Mouse (Mus musculus): ENCODE measurements at regions not wholly inside any gene's neighbourhood (a gene's known extent, or its start where the extent isn't known, plus 50 kb on each side); places are given as distances from the start of the nearest gene placed in this dataset.
"Not testable (repeated sequence)": the region's sequence is repeated elsewhere in the genome, so short reads cannot be mapped to it uniquely, and the experiment has no call there.

DNA sequence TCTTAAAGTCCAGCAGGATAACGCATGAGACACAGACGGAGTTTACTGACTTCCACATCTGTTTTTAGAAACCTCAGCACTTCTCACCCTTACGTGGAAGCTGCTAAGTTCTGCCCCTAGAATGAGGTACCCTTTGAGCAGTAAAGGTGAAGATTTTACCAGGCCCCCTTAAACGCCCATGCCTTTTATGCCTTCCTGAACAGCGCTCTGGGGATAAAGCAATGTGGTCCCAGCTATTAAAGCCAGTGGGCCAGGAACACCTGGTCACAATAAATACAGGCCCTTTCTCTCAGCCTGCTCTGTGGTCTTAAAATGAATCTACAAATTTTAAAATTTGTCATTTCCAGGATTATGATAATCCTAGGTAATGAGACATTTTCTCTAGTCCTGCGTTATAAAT, 57.9 kb downstream of the Llph start:
- no peak for DNase-seq

DNA sequence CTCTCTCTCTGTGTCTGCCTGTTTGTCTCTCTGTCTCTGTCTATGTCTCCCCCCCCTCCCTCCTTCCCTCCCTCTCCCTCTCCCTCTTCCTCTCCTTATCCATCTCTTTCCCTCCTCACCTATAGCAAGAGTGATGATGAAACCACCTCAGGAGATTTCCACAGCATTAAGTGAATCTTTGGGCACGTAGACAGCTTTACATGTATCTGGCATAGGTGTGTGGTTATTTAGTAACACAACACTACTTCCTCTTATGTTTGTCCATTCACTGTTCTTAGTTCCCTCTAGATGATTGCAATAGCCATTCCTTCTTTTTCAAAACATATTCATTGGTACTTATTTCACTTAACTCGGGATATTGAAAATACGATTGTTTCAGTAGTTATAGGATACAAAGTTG, 65.0 kb downstream of the Llph start:
- DNase-seq: no peak

DNA sequence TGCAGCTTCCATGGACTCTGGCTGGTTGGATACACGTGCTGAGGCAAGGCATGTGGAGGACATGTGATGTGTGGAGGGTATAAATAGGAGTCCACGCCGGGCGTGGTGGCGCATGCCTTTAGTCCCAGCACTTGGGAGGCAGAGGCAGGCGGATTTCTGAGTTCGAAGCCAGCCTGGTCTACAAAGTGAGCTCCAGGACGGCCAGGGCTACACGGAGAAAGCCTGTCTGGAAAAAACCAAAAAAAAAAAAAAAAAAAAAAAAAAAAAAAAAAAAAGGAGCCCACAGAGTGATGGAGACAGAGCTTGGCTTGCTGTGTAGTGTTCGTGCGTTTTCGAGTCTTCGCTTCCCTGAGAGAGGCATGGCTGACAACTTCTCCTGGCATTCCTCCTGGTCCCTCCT, 66.5 kb downstream of the Llph start:
- not testable (repeated sequence) for DNase-seq

DNA sequence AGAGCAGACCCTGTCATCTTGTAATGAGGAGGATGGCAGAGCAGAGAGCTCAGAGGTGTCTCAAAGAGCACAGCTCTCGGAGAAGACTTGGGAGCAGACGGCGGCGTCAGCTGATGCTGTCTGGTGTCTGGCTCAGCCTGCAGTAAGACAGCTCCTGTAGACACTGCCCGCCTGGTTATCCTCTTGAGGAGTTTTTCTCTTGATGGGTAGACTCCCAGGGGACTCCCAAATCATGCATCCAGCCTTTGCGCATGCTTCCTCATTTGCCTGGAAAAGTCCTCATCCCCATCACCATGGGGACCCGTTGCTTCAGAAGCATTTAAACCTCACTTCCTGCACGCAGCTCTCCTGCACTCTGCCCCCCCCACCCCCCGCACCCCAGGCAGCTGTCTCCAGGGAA, 67.6 kb downstream of the Llph start:
- no peak for DNase-seq

DNA sequence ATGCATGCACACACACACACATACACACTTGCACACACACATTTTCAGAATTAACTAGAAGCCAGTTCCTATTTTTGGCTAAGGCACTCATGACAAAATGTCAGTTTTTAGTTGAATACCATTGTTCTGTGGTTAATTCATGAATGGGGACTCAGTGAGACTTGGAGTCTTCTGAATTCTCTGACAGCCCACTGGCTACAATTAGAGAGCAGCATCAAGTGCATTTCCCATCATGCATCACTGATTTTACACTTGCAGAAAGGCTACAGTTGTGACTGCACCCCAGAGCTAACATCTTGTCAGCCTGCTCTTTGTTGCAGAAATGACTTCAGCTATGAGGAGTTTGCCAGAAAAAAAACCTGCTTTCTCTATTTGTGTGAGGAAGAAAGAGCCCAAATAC, 70.4 kb downstream of the Llph start:
- DNase-seq: no peak

DNA sequence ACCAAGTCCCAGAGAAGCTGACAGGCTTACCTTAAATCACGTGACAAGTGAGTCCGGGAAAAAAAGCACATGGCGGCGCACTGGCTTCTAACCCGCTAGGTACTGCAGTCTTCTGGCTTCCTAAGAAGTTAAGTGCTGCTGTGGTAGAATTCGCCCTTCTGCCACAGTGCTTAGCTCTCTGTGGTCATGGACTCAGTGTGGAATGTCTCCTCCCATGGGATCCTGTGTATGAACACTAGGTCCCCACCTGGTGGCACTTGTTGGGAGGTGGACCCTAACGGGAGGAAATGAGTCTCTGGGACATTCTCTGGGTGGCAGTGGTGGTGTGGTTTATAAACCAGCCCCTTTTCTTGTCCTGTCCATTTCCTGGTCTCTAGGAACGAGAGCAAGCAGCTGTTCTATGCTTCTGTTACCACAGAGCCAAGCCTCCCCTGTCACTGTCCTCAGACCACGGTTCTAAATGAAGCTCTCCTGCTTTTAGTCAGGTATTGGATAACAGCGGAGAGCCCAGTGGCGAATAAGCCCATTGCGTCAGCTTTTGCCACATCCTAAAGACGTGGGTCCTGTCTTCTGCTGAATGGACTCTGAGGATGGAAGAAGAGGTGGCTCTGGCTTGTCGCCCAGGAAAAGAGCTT, 71.5 kb downstream of the Llph start:
- DNase-seq: no peak

DNA sequence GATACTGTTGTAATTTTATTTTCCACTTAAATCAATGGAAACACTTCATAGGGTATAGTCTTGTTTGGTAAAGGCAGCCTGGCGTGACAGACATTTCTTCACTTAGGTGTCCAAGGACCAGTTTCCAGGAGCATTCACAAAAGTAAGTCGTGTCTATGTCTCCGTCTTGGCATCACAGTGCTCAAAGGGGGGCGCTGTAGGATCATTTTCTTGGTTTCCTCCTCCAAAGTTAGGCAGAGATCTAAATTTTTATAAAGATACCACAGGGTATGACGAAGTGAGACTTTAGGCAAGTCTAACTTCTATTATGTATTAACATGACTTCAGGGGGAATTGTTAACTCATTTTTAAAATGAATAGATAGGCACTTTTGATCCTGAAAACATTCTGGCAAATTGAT, 79.1 kb downstream of the Llph start:
- DNase-seq: peak in 1 of 2 experiments; percentile 5

DNA sequence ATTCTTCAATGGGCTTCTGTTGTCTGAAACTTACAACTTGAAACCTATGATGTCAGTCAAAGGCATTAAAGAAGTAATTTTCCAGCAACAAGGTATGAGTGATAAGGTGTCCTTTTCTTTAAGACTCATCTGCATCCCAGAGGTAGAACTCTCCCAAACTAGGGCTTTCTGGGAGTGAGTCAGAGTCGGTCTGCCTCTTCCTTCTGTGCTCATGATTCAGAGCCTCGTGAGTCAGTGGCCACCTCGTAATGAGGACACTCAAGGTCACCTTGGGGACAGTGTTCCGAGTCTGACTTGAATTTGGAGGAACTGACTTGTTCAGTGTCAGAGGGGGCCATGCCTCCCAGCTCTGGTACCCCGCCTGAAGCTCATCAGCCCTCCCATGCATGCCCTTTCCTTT, 81.8 kb downstream of the Llph start:
- no peak for DNase-seq
